Mouse (Mus musculus): ENCODE measurements around the gene Gm4724.
"Not testable (repeated sequence)": the region's sequence is repeated elsewhere in the genome, so short reads cannot be mapped to it uniquely, and the experiment has no call there.

Gene Gm4724

GRCm38 (mm10) chr2:175435707-175436106 lies at the start of gene Gm4724:
Gene Gm4724 (minus strand): TSS chr2:175435807.
- not testable (repeated sequence) for DNase-seq

GRCm38 (mm10) chr2:175469685-175470084 lies 34.1 kb upstream of the Gm4724 start, which contains the start of gene Zfp965:
Gene Zfp965 (plus strand): TSS chr2:175469985.
- not testable (repeated sequence) for DNase-seq

All from cerebellum, adult 18-20 months (tissue).